Mouse (Mus musculus) liver, embryonic 14.5 days (tissue): ENCODE data around the gene Prap1.

Experiments used
- CTCF ChIP-seq: IDR thresholded peaks from 2 replicates; pipeline ENCODE4 v1.5.1; 2016; ENCODE audit warnings: antibody characterized with exemption, low read depth, control low read depth
- EP300 ChIP-seq: IDR thresholded peaks from 2 replicates; pipeline ENCODE4 v1.6.1; 2016; ENCODE audit warnings: antibody characterized with exemption, low read depth

GRCm38 (mm10) chr7:140081408-140082241, 11.6 kb upstream of the Prap1 start:
- no peak for TF ChIP-seq CTCF
- no peak for TF ChIP-seq EP300
